ENCODE assay signal across 11 mouse cellular contexts in genomic region chr2:24474514-24475378, GRCm38 (mm10). TPM values are rescaled to one million over a fixed set of nuclear protein-coding genes. Genes with fewer than 3 reads are reported as not detected.
DNase-seq lines count a peak whose midpoint lies in the region; ATAC-seq and TF ChIP-seq lines count a peak whose summit lies in the region.
"Had no signal": no experiment of that assay in that cellular context is flagged by ENCODE, and none has a peak within 500 bp of the region (broad histone marks: within the 10 kb centered on the region; RNA-seq: fewer than 3 reads in every experiment).

No protein-coding gene starts in this region.

- 28% methylated on average over 29 of the region's 29 CpGs for WGBS in kidney, adult 2 months
- WGBS in forebrain, embryonic 13.5 days: 7% methylated on average over 29 of the region's 29 CpGs
- WGBS in kidney, postnatal 0 days: 26% methylated on average over 28 of the region's 29 CpGs
- 13% methylated on average over 29 of the region's 29 CpGs for WGBS in neural tube, embryonic 13.5 days
- 34% methylated on average over 29 of the region's 29 CpGs for WGBS in thymus, adult 2 months

- DNase-seq in kidney, adult 2 months: no peak
- no peak for DNase-seq in kidney, postnatal 14 days
- DNase-seq in kidney, postnatal 0 days (ENCODE audit: low spot score): no peak
- no peak for DNase-seq in thymus, adult 2 months
- no peak for DNase-seq in layer of hippocampus, postnatal 36 days
- DNase-seq in spleen, postnatal 10 days (ENCODE audit: low spot score in 2 of 2): no peak
- DNase-seq: cerebellum, adult 9-10 months; lung, adult 2 months had no signal

- no peaks in the 10 kb centered on the region for H3K9me3 ChIP-seq in forebrain, embryonic 13.5 days (replicated peaks)
- H3K9me3 ChIP-seq in kidney, postnatal 0 days (replicated peaks; ENCODE audit: low read length): no peaks in the 10 kb centered on the region
- no peaks in the 10 kb centered on the region for H3K9me3 ChIP-seq in neural tube, embryonic 13.5 days

- H3K4me2 ChIP-seq in forebrain, embryonic 13.5 days: peak overlapping the region; percentile 53
- peak overlapping the region; percentile 57 for H3K4me2 ChIP-seq in kidney, postnatal 0 days (ENCODE audit: low read length)
- peak overlapping the region; percentile 55 for H3K4me2 ChIP-seq in neural tube, embryonic 13.5 days

- no peak overlapping the region for H3K9ac ChIP-seq in forebrain, embryonic 13.5 days
- H3K9ac ChIP-seq in kidney, postnatal 0 days (ENCODE audit: low read depth, low read length): peak overlapping the region; percentile 85
- peak overlapping the region; percentile 79 for H3K9ac ChIP-seq in neural tube, embryonic 13.5 days

- no peaks in the 10 kb centered on the region for H3K36me3 ChIP-seq in kidney, adult 2 months (ENCODE audit: control insufficient read depth, insufficient read depth, low read length)
- H3K36me3 ChIP-seq in forebrain, embryonic 13.5 days (ENCODE audit: poor library complexity, severe bottlenecking): no peaks in the 10 kb centered on the region
- no peaks in the 10 kb centered on the region for H3K36me3 ChIP-seq in kidney, postnatal 0 days (ENCODE audit: insufficient read depth, low read length)
- no peaks in the 10 kb centered on the region for H3K36me3 ChIP-seq in neural tube, embryonic 13.5 days
- no peaks in the 10 kb centered on the region for H3K36me3 ChIP-seq in thymus, adult 2 months (ENCODE audit: control insufficient read depth, insufficient read depth, low read length)

- peak overlapping the region; percentile 88 for H3K4me3 ChIP-seq in kidney, adult 2 months (ENCODE audit: insufficient read depth, low read depth, low read length)
- H3K4me3 ChIP-seq in forebrain, embryonic 13.5 days: peak overlapping the region; percentile 28
- H3K4me3 ChIP-seq in kidney, postnatal 0 days (replicated peaks; ENCODE audit: low read depth, low read length): peak overlapping the region; percentile 75
- peak overlapping the region; percentile 50 for H3K4me3 ChIP-seq in neural tube, embryonic 13.5 days
- H3K4me3 ChIP-seq in thymus, adult 2 months (ENCODE audit: control insufficient read depth, insufficient read depth, low read length): no peak overlapping the region

- no peak for ATAC-seq in forebrain, embryonic 13.5 days
- peak; percentile 26 for ATAC-seq in kidney, postnatal 0 days (replicated peaks; ENCODE audit: low FRiP score, low read depth)
- ATAC-seq in neural tube, embryonic 13.5 days (ENCODE audit: low read depth): peak; percentile 53

- no peak for TF ChIP-seq CTCF in kidney, adult 2 months (conservative IDR thresholded peaks at IDR 0.05; ENCODE audit: insufficient read depth, insufficient read length, low read depth, low read length)
- TF ChIP-seq CTCF in kidney, postnatal 0 days (IDR thresholded peaks at IDR 0.05; ENCODE audit: low read depth): no peak
- no peak for TF ChIP-seq CTCF in thymus, adult 2 months (IDR thresholded peaks at IDR 0.05; ENCODE audit: borderline replicate concordance, control insufficient read depth, extremely low read depth, insufficient read depth, low read length, poor library complexity)

- TF ChIP-seq POLR2A in kidney, adult 2 months (IDR thresholded peaks at IDR 0.05; ENCODE audit: low read depth, low read length): no peak
- no peak for TF ChIP-seq POLR2A in thymus, adult 2 months (IDR thresholded peaks at IDR 0.05; ENCODE audit: control insufficient read depth, extremely low read depth, insufficient read depth, low read length, poor library complexity)

- H3K27ac ChIP-seq in kidney, adult 2 months (ENCODE audit: insufficient read depth, low read depth, low read length): peak overlapping the region; percentile 99
- H3K27ac ChIP-seq in forebrain, embryonic 13.5 days: no peak overlapping the region
- peak overlapping the region; percentile 95 for H3K27ac ChIP-seq in kidney, postnatal 0 days
- peak overlapping the region; percentile 84 for H3K27ac ChIP-seq in neural tube, embryonic 13.5 days (replicated peaks)
- no peak overlapping the region for H3K27ac ChIP-seq in thymus, adult 2 months (ENCODE audit: control insufficient read depth, insufficient read depth, low read length)

- no peaks in the 10 kb centered on the region for H3K27me3 ChIP-seq in kidney, adult 2 months (replicated peaks; ENCODE audit: control insufficient read depth, insufficient read depth, low read length)
- peaks cover 77% of the 10 kb centered on the region for H3K27me3 ChIP-seq in forebrain, embryonic 13.5 days
- H3K27me3 ChIP-seq in kidney, postnatal 0 days (ENCODE audit: insufficient read depth, low read length): peaks cover 8% of the 10 kb centered on the region; the same call in 1 of the 2 replicates
- peaks cover 79% of the 10 kb centered on the region for H3K27me3 ChIP-seq in neural tube, embryonic 13.5 days
- H3K27me3 ChIP-seq in thymus, adult 2 months (ENCODE audit: control insufficient read depth, insufficient read depth, low read length): peaks cover 19% of the 10 kb centered on the region

- H3K4me1 ChIP-seq in kidney, adult 2 months (ENCODE audit: control insufficient read depth, insufficient read depth, low read length): peaks cover 31% of the 10 kb centered on the region
- peaks cover 18% of the 10 kb centered on the region for H3K4me1 ChIP-seq in forebrain, embryonic 13.5 days
- H3K4me1 ChIP-seq in kidney, postnatal 0 days (replicated peaks; ENCODE audit: insufficient read depth, low read length): peaks cover 8% of the 10 kb centered on the region
- peaks cover 21% of the 10 kb centered on the region for H3K4me1 ChIP-seq in neural tube, embryonic 13.5 days (replicated peaks)
- H3K4me1 ChIP-seq in thymus, adult 2 months (replicated peaks; ENCODE audit: control insufficient read depth, insufficient read depth, low read length): no peaks in the 10 kb centered on the region

RNA-seq across cellular contexts. Expression of gene Pax8, which starts 0.7 kb away (rescaled TPM):
- polyA plus RNA-seq in kidney, adult 2 months (2012; rRNA removed): 74.3 and 77.6 TPM in 2 replicates
- 0.09 TPM in 2 replicates for polyA plus RNA-seq in forebrain, embryonic 13.5 days (2015; fragmentation: Nextera tagmentation; extraction: Ambion mirVana)
- 116 and 120 TPM in 2 replicates for polyA plus RNA-seq in kidney, postnatal 0 days (2015; fragmentation: Nextera tagmentation; extraction: Ambion mirVana)
- 53.2 and 58.0 TPM in 2 replicates for polyA plus RNA-seq in neural tube, embryonic 13.5 days (2015; fragmentation: Nextera tagmentation; extraction: Ambion mirVana)
- polyA plus RNA-seq in thymus, adult 2 months (2012; rRNA removed): 0.08 and 0.14 TPM in 2 replicates
- total RNA-seq in layer of hippocampus, postnatal 36 days (2021): not detected
- total RNA-seq: granulocyte monocyte progenitor cell, adult 5-6 weeks had no signal
- polyA plus RNA-seq: lung, adult 2 months had no signal

Comparison
In these comparisons a context has a peak if more than half of its experiments do, and no peak if none do; other contexts are left out.
1. H3K27ac ChIP-seq: peak in kidney, adult 2 months (single experiment), kidney, postnatal 0 days (single experiment) and neural tube, embryonic 13.5 days (single experiment); none in forebrain, embryonic 13.5 days (single experiment) and thymus, adult 2 months (single experiment).
2. RNA of gene Pax8, which starts 0.7 kb away (polyA plus RNA-seq): 116 to 120 TPM in kidney, postnatal 0 days, 74.3 to 77.6 TPM in kidney, adult 2 months and 53.2 to 58.0 TPM in neural tube, embryonic 13.5 days; 0.09 TPM in forebrain, embryonic 13.5 days and 0.08 to 0.14 TPM in thymus, adult 2 months; every median in the first group is over 10 times any median in the second.
3. Peak in every context shown above with its lines, with median percentiles within 50 percentile points of each other: H3K4me2 ChIP-seq.